Mouse (Mus musculus): ENCODE results near the gene Olfr791. TPM values are rescaled to one million over a fixed set of nuclear protein-coding genes. Genes with fewer than 3 reads are reported as not detected.

Olfr791 gene
- polyA plus RNA-seq (2012; rRNA removed), result not detected in 2 replicates

GRCm38 (mm10) chr10:129521492-129521891 lies at the start of gene Olfr791:
Gene Olfr791, plus strand, starts transcription at chr10:129521792.

GRCm38 (mm10) chr10:129484452-129484851 lies 37.1 kb upstream of the Olfr791 start, which contains the start of gene Olfr789:
Gene Olfr789, plus strand, starts transcription at chr10:129484752.

GRCm38 (mm10) chr10:129498192-129498591 lies 23.4 kb upstream of the Olfr791 start, which contains the start of gene Olfr790:
Gene Olfr790, plus strand, starts transcription at chr10:129498492.

GRCm38 (mm10) chr10:129538862-129539261 lies 17.3 kb downstream of the Olfr791 start, which contains the start of gene Olfr792:
Gene Olfr792, plus strand, starts transcription at chr10:129539162.

GRCm38 (mm10) chr10:129567355-129567754 lies 45.8 kb downstream of the Olfr791 start, which contains the start of gene Olfr794:
Gene Olfr794, plus strand, starts transcription at chr10:129567655.

Other genes with a start within 250 kb of the Olfr791 start
- not detected in 2 replicates for gene Olfr780, start 203.7 kb upstream of the Olfr791 start, polyA plus RNA-seq (2012; rRNA removed)
- not detected in 2 replicates for gene Olfr781, start 192.9 kb upstream of the Olfr791 start, polyA plus RNA-seq (2012; rRNA removed)
- gene Olfr782, start 172.9 kb upstream of the Olfr791 start, polyA plus RNA-seq (2012; rRNA removed), result not detected in 2 replicates
- 0.01 TPM in 1 of 2 replicates, not detected in the other for gene Olfr784, start 137.7 kb upstream of the Olfr791 start, polyA plus RNA-seq (2012; rRNA removed)
- gene Olfr785, start 116.4 kb upstream of the Olfr791 start, polyA plus RNA-seq (2012; rRNA removed), result not detected in 2 replicates
- gene Olfr786, start 94.5 kb upstream of the Olfr791 start, polyA plus RNA-seq (2012; rRNA removed), result not detected in 2 replicates
- gene Olfr787, start 59.9 kb upstream of the Olfr791 start, polyA plus RNA-seq (2012; rRNA removed), result not detected in 2 replicates
- gene Olfr788, start 50.8 kb upstream of the Olfr791 start, polyA plus RNA-seq (2012; rRNA removed), result not detected in 2 replicates
- not detected in 2 replicates for gene Olfr789, start 37.0 kb upstream of the Olfr791 start, polyA plus RNA-seq (2012; rRNA removed)
- not detected in 2 replicates for gene Olfr790, start 23.3 kb upstream of the Olfr791 start, polyA plus RNA-seq (2012; rRNA removed)
- not detected in 2 replicates for gene Olfr792, start 17.4 kb downstream of the Olfr791 start, polyA plus RNA-seq (2012; rRNA removed)
- not detected in 2 replicates for gene Olfr794, start 45.9 kb downstream of the Olfr791 start, polyA plus RNA-seq (2012; rRNA removed)
- gene Olfr796, start 90.8 kb downstream of the Olfr791 start, polyA plus RNA-seq (2012; rRNA removed), result not detected in 2 replicates
- not detected in 2 replicates for gene Olfr798, start 106.1 kb downstream of the Olfr791 start, polyA plus RNA-seq (2012; rRNA removed)
- gene Olfr799, start 115.7 kb downstream of the Olfr791 start, polyA plus RNA-seq (2012; rRNA removed), result not detected in 2 replicates
- gene Olfr800, start 135.9 kb downstream of the Olfr791 start, polyA plus RNA-seq (2012; rRNA removed), result not detected in 2 replicates
- not detected in 2 replicates for gene Olfr801, start 152.1 kb downstream of the Olfr791 start, polyA plus RNA-seq (2012; rRNA removed)
- gene Olfr802, start 166.4 kb downstream of the Olfr791 start, polyA plus RNA-seq (2012; rRNA removed), result not detected in 2 replicates
- not detected in 2 replicates for gene Olfr803, start 172.5 kb downstream of the Olfr791 start, polyA plus RNA-seq (2012; rRNA removed)
- gene Olfr804, start 181.4 kb downstream of the Olfr791 start, polyA plus RNA-seq (2012; rRNA removed), result not detected in 2 replicates
- not detected in 2 replicates for gene Olfr805, start 207.6 kb downstream of the Olfr791 start, polyA plus RNA-seq (2012; rRNA removed)
- not detected in 2 replicates for gene Olfr806, start 220.1 kb downstream of the Olfr791 start, polyA plus RNA-seq (2012; rRNA removed)
- not detected in 2 replicates for gene Olfr807, start 236.0 kb downstream of the Olfr791 start, polyA plus RNA-seq (2012; rRNA removed)
- gene Olfr808, start 243.7 kb downstream of the Olfr791 start, polyA plus RNA-seq (2012; rRNA removed), result not detected in 2 replicates

Data from liver, embryonic 14 days (tissue).